Mouse (Mus musculus): ENCODE results near the gene Casp9. TPM values are rescaled to one million over a fixed set of nuclear protein-coding genes. Genes with fewer than 3 reads are reported as not detected.

The Casp9 gene
- polyA plus RNA-seq, 1 experiment from 2014 or later = 15.8 TPM

- Histone ChIP-seq H3K27me3 (replicated peaks; ENCODE audit: control insufficient read depth, insufficient read depth, low read length) (no peaks in the 10 kb centered on the region), H3K27ac (ENCODE audit: low read length) (no peak overlapping the region), H3K4me2 (ENCODE audit: low read length) (no peak overlapping the region), H3K36me3 (ENCODE audit: control insufficient read depth, insufficient read depth) (no peaks in the 10 kb centered on the region), H3K4me1 (replicated peaks; ENCODE audit: control insufficient read depth, insufficient read depth, low read length) (no peaks in the 10 kb centered on the region), H3K4me3 (replicated peaks; ENCODE audit: low read length) (no peak overlapping the region), H3K9me3 (ENCODE audit: control insufficient read depth, low read length) (no peaks in the 10 kb centered on the region), H3K9ac (replicated peaks; ENCODE audit: low read depth, low read length) (no peak overlapping the region)
- no peak for ATAC-seq
- 84% methylated on average over 3 of the region's 3 CpGs for WGBS
Observed at GRCm38 (mm10) chr4:141821178-141821577, 27.8 kb downstream of the Casp9 start.

- Histone ChIP-seq H3K27ac (ENCODE audit: low read length) (no peak overlapping the region), H3K36me3 (ENCODE audit: control insufficient read depth, insufficient read depth) (no peaks in the 10 kb centered on the region), H3K4me2 (ENCODE audit: low read length) (no peak overlapping the region), H3K4me1 (replicated peaks; ENCODE audit: control insufficient read depth, insufficient read depth, low read length) (no peaks in the 10 kb centered on the region), H3K9ac (replicated peaks; ENCODE audit: low read depth, low read length) (no peak overlapping the region), H3K27me3 (replicated peaks; ENCODE audit: control insufficient read depth, insufficient read depth, low read length) (no peaks in the 10 kb centered on the region), H3K4me3 (replicated peaks; ENCODE audit: low read length) (no peak overlapping the region), H3K9me3 (ENCODE audit: control insufficient read depth, low read length) (no peaks in the 10 kb centered on the region)
- 84% methylated on average over 10 of the region's 10 CpGs for WGBS
- ATAC-seq = no peak
Observed at GRCm38 (mm10) chr4:141822089-141822488, 28.7 kb downstream of the Casp9 start.

- no peaks in the 10 kb centered on the region for H3K9me3 ChIP-seq (ENCODE audit: control insufficient read depth, low read length)
- no peaks in the 10 kb centered on the region for H3K27me3 ChIP-seq (replicated peaks; ENCODE audit: control insufficient read depth, insufficient read depth, low read length)
- no peak overlapping the region for H3K9ac ChIP-seq (replicated peaks; ENCODE audit: low read depth, low read length)
- H3K4me3 ChIP-seq (replicated peaks; ENCODE audit: low read length) = no peak overlapping the region
- H3K27ac ChIP-seq (ENCODE audit: low read length) = no peak overlapping the region
- no peak overlapping the region for H3K4me2 ChIP-seq (ENCODE audit: low read length)
- no peaks in the 10 kb centered on the region for H3K36me3 ChIP-seq (ENCODE audit: control insufficient read depth, insufficient read depth)
- H3K4me1 ChIP-seq (replicated peaks; ENCODE audit: control insufficient read depth, insufficient read depth, low read length) = no peaks in the 10 kb centered on the region
- WGBS = 69% methylated on average over 3 of the region's 3 CpGs
- no peak for ATAC-seq
Observed at GRCm38 (mm10) chr4:141822979-141823378, 29.6 kb downstream of the Casp9 start.

- no peaks in the 10 kb centered on the region for H3K4me1 ChIP-seq (replicated peaks; ENCODE audit: control insufficient read depth, insufficient read depth, low read length)
- H3K4me3 ChIP-seq (replicated peaks; ENCODE audit: low read length) = no peak within 1 kb of the TSS
- ATAC-seq = no peak
- H3K27me3 ChIP-seq (replicated peaks; ENCODE audit: control insufficient read depth, insufficient read depth, low read length) = no peaks in the 10 kb centered on the region
- no peak within 1 kb of the TSS for H3K27ac ChIP-seq (ENCODE audit: low read length)
- H3K9ac ChIP-seq (replicated peaks; ENCODE audit: low read depth, low read length) = no peak within 1 kb of the TSS
- no peaks in the 10 kb centered on the region for H3K36me3 ChIP-seq (ENCODE audit: control insufficient read depth, insufficient read depth)
- no peaks in the 10 kb centered on the region for H3K9me3 ChIP-seq (ENCODE audit: control insufficient read depth, low read length)
- 64% methylated on average over 5 of the region's 5 CpGs for WGBS
- no peak within 1 kb of the TSS for H3K4me2 ChIP-seq (ENCODE audit: low read length)
Observed at GRCm38 (mm10) chr4:141826060-141826459, 32.6 kb downstream of the Casp9 start, which contains the start of gene Cela2a. TSS of gene Cela2a (minus strand) at chr4:141826160.

- Histone ChIP-seq H3K9ac (replicated peaks; ENCODE audit: low read depth, low read length) (no peak overlapping the region), H3K4me2 (ENCODE audit: low read length) (no peak overlapping the region), H3K36me3 (ENCODE audit: control insufficient read depth, insufficient read depth) (no peaks in the 10 kb centered on the region), H3K4me3 (replicated peaks; ENCODE audit: low read length) (no peak overlapping the region), H3K27me3 (replicated peaks; ENCODE audit: control insufficient read depth, insufficient read depth, low read length) (no peaks in the 10 kb centered on the region), H3K9me3 (ENCODE audit: control insufficient read depth, low read length) (no peaks in the 10 kb centered on the region), H3K4me1 (replicated peaks; ENCODE audit: control insufficient read depth, insufficient read depth, low read length) (no peaks in the 10 kb centered on the region), H3K27ac (ENCODE audit: low read length) (no peak overlapping the region)
- WGBS = 98% methylated on average over 2 of the region's 2 CpGs
- no peak for ATAC-seq
Observed at GRCm38 (mm10) chr4:141827401-141827800, 34.0 kb downstream of the Casp9 start.

- no peaks in the 10 kb centered on the region for H3K36me3 ChIP-seq (ENCODE audit: control insufficient read depth, insufficient read depth)
- H3K4me1 ChIP-seq (replicated peaks; ENCODE audit: control insufficient read depth, insufficient read depth, low read length) = no peaks in the 10 kb centered on the region
- no peak overlapping the region for H3K27ac ChIP-seq (ENCODE audit: low read length)
- H3K4me3 ChIP-seq (replicated peaks; ENCODE audit: low read length) = no peak overlapping the region
- H3K4me2 ChIP-seq (ENCODE audit: low read length) = no peak overlapping the region
- ATAC-seq = no peak
- WGBS = 69% methylated on average over 4 of the region's 4 CpGs
- H3K9me3 ChIP-seq (ENCODE audit: control insufficient read depth, low read length) = no peaks in the 10 kb centered on the region
- no peaks in the 10 kb centered on the region for H3K27me3 ChIP-seq (replicated peaks; ENCODE audit: control insufficient read depth, insufficient read depth, low read length)
- no peak overlapping the region for H3K9ac ChIP-seq (replicated peaks; ENCODE audit: low read depth, low read length)
Observed at GRCm38 (mm10) chr4:141828177-141828576, 34.8 kb downstream of the Casp9 start.

GRCm38 (mm10) chr4:141830381-141830780, 37.0 kb downstream of the Casp9 start:
- Histone ChIP-seq H3K9ac (replicated peaks; ENCODE audit: low read depth, low read length) (no peak overlapping the region), H3K4me3 (replicated peaks; ENCODE audit: low read length) (no peak overlapping the region), H3K27me3 (replicated peaks; ENCODE audit: control insufficient read depth, insufficient read depth, low read length) (no peaks in the 10 kb centered on the region), H3K9me3 (ENCODE audit: control insufficient read depth, low read length) (no peaks in the 10 kb centered on the region), H3K36me3 (ENCODE audit: control insufficient read depth, insufficient read depth) (no peaks in the 10 kb centered on the region), H3K4me2 (ENCODE audit: low read length) (no peak overlapping the region), H3K4me1 (replicated peaks; ENCODE audit: control insufficient read depth, insufficient read depth, low read length) (no peaks in the 10 kb centered on the region), H3K27ac (ENCODE audit: low read length) (no peak overlapping the region)
- 55% methylated on average over 11 of the region's 11 CpGs for WGBS
- no peak for ATAC-seq

GRCm38 (mm10) chr4:141831361-141831760, 37.9 kb downstream of the Casp9 start:
- Histone ChIP-seq H3K4me2 (ENCODE audit: low read length) (no peak overlapping the region), H3K4me1 (replicated peaks; ENCODE audit: control insufficient read depth, insufficient read depth, low read length) (no peaks in the 10 kb centered on the region), H3K9ac (replicated peaks; ENCODE audit: low read depth, low read length) (no peak overlapping the region), H3K27ac (ENCODE audit: low read length) (no peak overlapping the region), H3K36me3 (ENCODE audit: control insufficient read depth, insufficient read depth) (no peaks in the 10 kb centered on the region), H3K9me3 (ENCODE audit: control insufficient read depth, low read length) (no peaks in the 10 kb centered on the region), H3K27me3 (replicated peaks; ENCODE audit: control insufficient read depth, insufficient read depth, low read length) (no peaks in the 10 kb centered on the region), H3K4me3 (replicated peaks; ENCODE audit: low read length) (no peak overlapping the region)
- ATAC-seq = no peak
- 82% methylated on average over 7 of the region's 7 CpGs for whole genome bisulfite sequencing

- ATAC-seq = no peak
- no peak overlapping the region for H3K4me2 ChIP-seq (ENCODE audit: low read length)
- no peaks in the 10 kb centered on the region for H3K9me3 ChIP-seq (ENCODE audit: control insufficient read depth, low read length)
- H3K27me3 ChIP-seq (replicated peaks; ENCODE audit: control insufficient read depth, insufficient read depth, low read length) = no peaks in the 10 kb centered on the region
- H3K27ac ChIP-seq (ENCODE audit: low read length) = no peak overlapping the region
- WGBS = 58% methylated on average over 1 of the region's 1 CpGs
- H3K36me3 ChIP-seq (ENCODE audit: control insufficient read depth, insufficient read depth) = no peaks in the 10 kb centered on the region
- no peak overlapping the region for H3K4me3 ChIP-seq (replicated peaks; ENCODE audit: low read length)
- no peaks in the 10 kb centered on the region for H3K4me1 ChIP-seq (replicated peaks; ENCODE audit: control insufficient read depth, insufficient read depth, low read length)
- H3K9ac ChIP-seq (replicated peaks; ENCODE audit: low read depth, low read length) = no peak overlapping the region
Observed at GRCm38 (mm10) chr4:141833911-141834310, 40.5 kb downstream of the Casp9 start.

- WGBS = 76% methylated on average over 5 of the region's 5 CpGs
- no peak overlapping the region for H3K4me2 ChIP-seq (ENCODE audit: low read length)
- no peaks in the 10 kb centered on the region for H3K36me3 ChIP-seq (ENCODE audit: control insufficient read depth, insufficient read depth)
- no peak overlapping the region for H3K27ac ChIP-seq (ENCODE audit: low read length)
- H3K4me3 ChIP-seq (replicated peaks; ENCODE audit: low read length) = no peak overlapping the region
- H3K4me1 ChIP-seq (replicated peaks; ENCODE audit: control insufficient read depth, insufficient read depth, low read length) = no peaks in the 10 kb centered on the region
- H3K9me3 ChIP-seq (ENCODE audit: control insufficient read depth, low read length) = no peaks in the 10 kb centered on the region
- H3K9ac ChIP-seq (replicated peaks; ENCODE audit: low read depth, low read length) = no peak overlapping the region
- no peaks in the 10 kb centered on the region for H3K27me3 ChIP-seq (replicated peaks; ENCODE audit: control insufficient read depth, insufficient read depth, low read length)
- ATAC-seq = no peak
Observed at GRCm38 (mm10) chr4:141834536-141835095, 41.2 kb downstream of the Casp9 start.

All from forebrain, embryonic 16.5 days (tissue).